Mouse (Mus musculus): ENCODE measurements around the gene Ccdc121. TPM values are rescaled to one million over a fixed set of nuclear protein-coding genes. Genes with fewer than 3 reads are reported as not detected.

Gene Ccdc121
- polyA plus RNA-seq, 1 experiment: not detected

GRCm38 (mm10) chr1:181539846-181540769 lies 28.9 kb upstream of the Ccdc121 start:
- Histone ChIP-seq H3K4me1 (ENCODE audit: control insufficient read depth, insufficient read depth, low read length) (peaks cover 5% of the 10 kb centered on the region; the same call in 1 of the 2 replicates), H3K4me3 (ENCODE audit: insufficient read depth, low read length) (no peak overlapping the region), H3K27ac (ENCODE audit: insufficient read depth, low read length) (no peak overlapping the region)
- TF ChIP-seq POLR2A (IDR thresholded peaks at IDR 0.05; ENCODE audit: low read depth, low read length): no peak
- no peak for TF ChIP-seq CTCF (IDR thresholded peaks at IDR 0.05; ENCODE audit: borderline replicate concordance, insufficient read depth, low read length)

DNA sequence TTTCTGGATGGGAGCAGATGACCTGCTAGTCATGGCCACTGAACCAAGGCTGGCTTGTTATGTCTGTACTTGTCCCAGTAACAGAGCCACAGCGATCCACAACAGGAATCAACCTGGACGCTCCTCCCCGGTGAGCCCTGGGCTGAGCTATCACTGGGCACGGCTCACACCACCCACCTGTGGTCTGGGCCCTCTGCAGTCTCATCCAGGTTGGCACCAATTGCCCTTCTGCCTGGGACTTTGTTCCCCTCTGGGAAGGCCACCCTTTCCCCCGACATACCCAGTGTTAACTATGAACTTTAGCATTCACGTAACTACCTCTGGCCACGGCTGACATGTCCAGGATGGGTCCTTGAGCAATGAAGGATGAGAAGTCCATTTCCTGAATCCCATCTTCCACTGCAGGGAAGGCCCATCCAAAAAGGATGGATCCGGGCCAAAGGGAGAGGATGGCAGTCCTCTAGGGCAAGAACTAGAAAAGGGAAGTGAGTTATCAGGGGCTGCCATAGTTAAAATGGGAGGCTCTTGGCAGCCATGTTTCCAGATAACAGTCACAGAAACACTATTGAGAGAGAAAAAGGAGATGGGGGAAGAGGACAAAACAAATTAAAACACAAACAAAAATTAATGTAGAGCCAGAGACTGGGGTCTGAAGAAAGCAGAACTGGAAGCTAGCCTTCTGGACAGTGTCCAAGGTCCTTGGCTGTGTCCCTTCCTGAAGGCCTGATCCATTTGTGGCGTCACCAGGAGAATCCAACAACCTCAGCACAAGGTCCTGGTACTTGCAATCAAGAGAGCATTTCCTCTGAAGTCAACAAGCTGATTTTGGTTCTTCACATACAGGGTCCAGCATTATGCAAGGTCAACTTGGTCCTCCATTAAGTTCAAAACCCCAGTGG lies 26.6 kb upstream of the Ccdc121 start:
- peaks cover 5% of the 10 kb centered on the region; the same call in 1 of the 2 replicates for H3K4me1 ChIP-seq (ENCODE audit: control insufficient read depth, insufficient read depth, low read length)
- no peak overlapping the region for H3K27ac ChIP-seq (ENCODE audit: insufficient read depth, low read length)
- TF ChIP-seq POLR2A (IDR thresholded peaks at IDR 0.05; ENCODE audit: low read depth, low read length) (no peak), CTCF (IDR thresholded peaks at IDR 0.05; ENCODE audit: borderline replicate concordance, insufficient read depth, low read length) (no peak)
- no peak overlapping the region for H3K4me3 ChIP-seq (ENCODE audit: insufficient read depth, low read length)

- Histone ChIP-seq H3K27ac (ENCODE audit: insufficient read depth, low read length) (peak overlapping the region; percentile 38), H3K4me3 (ENCODE audit: insufficient read depth, low read length) (no peak overlapping the region), H3K4me1 (ENCODE audit: control insufficient read depth, insufficient read depth, low read length) (0 out of 2 replicates have a peak, but pooled peaks cover 5% of the 10 kb centered on the region)
- TF ChIP-seq CTCF (IDR thresholded peaks at IDR 0.05; ENCODE audit: borderline replicate concordance, insufficient read depth, low read length): no peak
Measured at GRCm38 (mm10) chr1:181535165-181535873, 24.1 kb upstream of the Ccdc121 start.

GRCm38 (mm10) chr1:181529368-181529767 lies 18.1 kb upstream of the Ccdc121 start:
- Histone ChIP-seq H3K4me1 (ENCODE audit: control insufficient read depth, insufficient read depth, low read length) (peaks cover 3% of the 10 kb centered on the region), H3K27ac (ENCODE audit: insufficient read depth, low read length) (no peak overlapping the region)

GRCm38 (mm10) chr1:181525996-181526395 lies 14.7 kb upstream of the Ccdc121 start:
- H3K4me3 ChIP-seq (ENCODE audit: insufficient read depth, low read length): no peak overlapping the region
- no peak overlapping the region for H3K27ac ChIP-seq (ENCODE audit: insufficient read depth, low read length)
- no peak for TF ChIP-seq POLR2A (IDR thresholded peaks at IDR 0.05; ENCODE audit: low read depth, low read length)
- TF ChIP-seq CTCF (IDR thresholded peaks at IDR 0.05; ENCODE audit: borderline replicate concordance, insufficient read depth, low read length): no peak
- peaks cover 11% of the 10 kb centered on the region for H3K4me1 ChIP-seq (ENCODE audit: control insufficient read depth, insufficient read depth, low read length)

More at GRCm38 (mm10) chr1:181529368-181529767, 18.1 kb upstream of the Ccdc121 start:
- no peak overlapping the region for H3K4me3 ChIP-seq (ENCODE audit: insufficient read depth, low read length)
- TF ChIP-seq CTCF (IDR thresholded peaks at IDR 0.05; ENCODE audit: borderline replicate concordance, insufficient read depth, low read length): no peak
- TF ChIP-seq POLR2A (IDR thresholded peaks at IDR 0.05; ENCODE audit: low read depth, low read length): no peak

GRCm38 (mm10) chr1:181523831-181524230 lies 12.6 kb upstream of the Ccdc121 start:
- peaks cover 10% of the 10 kb centered on the region for H3K4me1 ChIP-seq (ENCODE audit: control insufficient read depth, insufficient read depth, low read length)
- no peak overlapping the region for H3K27ac ChIP-seq (ENCODE audit: insufficient read depth, low read length)
- TF ChIP-seq POLR2A (IDR thresholded peaks at IDR 0.05; ENCODE audit: low read depth, low read length) (no peak), CTCF (IDR thresholded peaks at IDR 0.05; ENCODE audit: borderline replicate concordance, insufficient read depth, low read length) (no peak)
- H3K4me3 ChIP-seq (ENCODE audit: insufficient read depth, low read length): no peak overlapping the region

- 0 out of 2 replicates have a peak overlapping the region, but pooled peaks have one; percentile 1 for H3K27ac ChIP-seq (ENCODE audit: insufficient read depth, low read length)
- no peak overlapping the region for H3K4me3 ChIP-seq (ENCODE audit: insufficient read depth, low read length)
- peaks cover 10% of the 10 kb centered on the region for H3K4me1 ChIP-seq (ENCODE audit: control insufficient read depth, insufficient read depth, low read length)
- TF ChIP-seq CTCF (IDR thresholded peaks at IDR 0.05; ENCODE audit: borderline replicate concordance, insufficient read depth, low read length) (no peak), POLR2A (IDR thresholded peaks at IDR 0.05; ENCODE audit: low read depth, low read length) (no peak)
Measured at GRCm38 (mm10) chr1:181521401-181522091, 10.3 kb upstream of the Ccdc121 start.

- Histone ChIP-seq H3K27ac (ENCODE audit: insufficient read depth, low read length) (no peak overlapping the region), H3K4me3 (ENCODE audit: insufficient read depth, low read length) (no peak overlapping the region), H3K4me1 (ENCODE audit: control insufficient read depth, insufficient read depth, low read length) (peaks cover 10% of the 10 kb centered on the region)
- TF ChIP-seq POLR2A (IDR thresholded peaks at IDR 0.05; ENCODE audit: low read depth, low read length) (no peak), CTCF (IDR thresholded peaks at IDR 0.05; ENCODE audit: borderline replicate concordance, insufficient read depth, low read length) (no peak)
Measured at GRCm38 (mm10) chr1:181519137-181519536, 7.9 kb upstream of the Ccdc121 start.

Measured in embryonic fibroblast, embryonic 13.5 days (primary cell).